Mouse (Mus musculus): ENCODE data around the gene Ttyh1.

The Ttyh1 gene

GRCm38 (mm10) chr7:4119344-4119902 lies at the start of gene Ttyh1:
Gene Ttyh1 (plus strand): TSS chr7:4119408.
- peak; percentile 67 for DNase-seq (ENCODE audit: low read depth, low spot score)

- DNase-seq (ENCODE audit: low read depth, low spot score): no peak
Measured at GRCm38 (mm10) chr7:4071066-4071465, 48.1 kb upstream of the Ttyh1 start.

- DNase-seq (ENCODE audit: low read depth, low spot score): no peak
Measured at GRCm38 (mm10) chr7:4073144-4073543, 46.1 kb upstream of the Ttyh1 start.

- no peak for DNase-seq (ENCODE audit: low read depth, low spot score)
Measured at GRCm38 (mm10) chr7:4079511-4079910, 39.7 kb upstream of the Ttyh1 start.

- DNase-seq (ENCODE audit: low read depth, low spot score): no peak
Measured at GRCm38 (mm10) chr7:4080552-4080951, 38.7 kb upstream of the Ttyh1 start.

GRCm38 (mm10) chr7:4081706-4082105 lies 37.5 kb upstream of the Ttyh1 start:
- no peak for DNase-seq (ENCODE audit: low read depth, low spot score)

GRCm38 (mm10) chr7:4082804-4083203 lies 36.4 kb upstream of the Ttyh1 start:
- DNase-seq (ENCODE audit: low read depth, low spot score): peak; percentile 76

- DNase-seq (ENCODE audit: low read depth, low spot score): no peak
Measured at GRCm38 (mm10) chr7:4084161-4084560, 35.0 kb upstream of the Ttyh1 start.

- no peak for DNase-seq (ENCODE audit: low read depth, low spot score)
Measured at GRCm38 (mm10) chr7:4085562-4085961, 33.6 kb upstream of the Ttyh1 start.

- DNase-seq (ENCODE audit: low read depth, low spot score): no peak
Measured at GRCm38 (mm10) chr7:4087238-4087895, 31.8 kb upstream of the Ttyh1 start.

- DNase-seq (ENCODE audit: low read depth, low spot score): no peak
Measured at GRCm38 (mm10) chr7:4087896-4088480, 31.2 kb upstream of the Ttyh1 start.

GRCm38 (mm10) chr7:4088679-4089078 lies 30.5 kb upstream of the Ttyh1 start:
- DNase-seq (ENCODE audit: low read depth, low spot score): no peak

- DNase-seq (ENCODE audit: low read depth, low spot score): no peak
Measured at GRCm38 (mm10) chr7:4091170-4091569, 28.0 kb upstream of the Ttyh1 start.

- DNase-seq (ENCODE audit: low read depth, low spot score): no peak
Measured at GRCm38 (mm10) chr7:4098301-4098700, 20.9 kb upstream of the Ttyh1 start.

- no peak for DNase-seq (ENCODE audit: low read depth, low spot score)
Measured at GRCm38 (mm10) chr7:4098832-4099231, 20.4 kb upstream of the Ttyh1 start.

GRCm38 (mm10) chr7:4101144-4101543 lies 18.1 kb upstream of the Ttyh1 start:
- DNase-seq (ENCODE audit: low read depth, low spot score): no peak

- DNase-seq (ENCODE audit: low read depth, low spot score): peak; percentile 80
Measured at GRCm38 (mm10) chr7:4103411-4103810, 15.8 kb upstream of the Ttyh1 start.

GRCm38 (mm10) chr7:4111766-4112165 lies 7.4 kb upstream of the Ttyh1 start:
- no peak for DNase-seq (ENCODE audit: low read depth, low spot score)

GRCm38 (mm10) chr7:4117050-4117814 lies 2.0 kb upstream of the Ttyh1 start:
- DNase-seq (ENCODE audit: low read depth, low spot score): no peak

GRCm38 (mm10) chr7:4119976-4120921 lies 1.0 kb downstream of the Ttyh1 start:
- no peak for DNase-seq (ENCODE audit: low read depth, low spot score)

- DNase-seq (ENCODE audit: low read depth, low spot score): no peak
Measured at GRCm38 (mm10) chr7:4122076-4122768, 3.0 kb downstream of the Ttyh1 start.

All from CD4-positive, CD25-positive, alpha-beta regulatory T cell, adult 2 months (primary cell).